ENCODE assay signal across 8 mouse cellular contexts in genomic region chr2:164389499-164389898, GRCm38 (mm10). TPM values are rescaled to one million over a fixed set of nuclear protein-coding genes. Genes with fewer than 3 reads are reported as not detected.
DNase-seq lines count a peak whose midpoint lies in the region; ATAC-seq lines count a peak whose summit lies in the region.

No protein-coding gene starts in this region.

- peak; percentile 79 to 94 for DNase-seq in adrenal gland, adult (ENCODE audit: inconsistent age in 2 of 2, low spot score in 1 of 2)
- DNase-seq in embryo, embryonic 11 days, result peak; percentile 85
- peak; percentile 54 for DNase-seq in gastrocnemius, postnatal 25 days
- peak; percentile 98 for DNase-seq in intestine, embryonic 14.5 days (ENCODE audit: low spot score)
- peak; percentile 87 to 90 for DNase-seq in left cerebral cortex, postnatal 14 days (ENCODE audit: low spot score in 2 of 2)
- DNase-seq in right cerebral cortex, postnatal 10 days (ENCODE audit: low spot score in 2 of 2), result peak; percentile 87 to 92
- peak; percentile 86 for DNase-seq in urinary bladder, postnatal 14 days (ENCODE audit: low spot score)

- H3K4me2 ChIP-seq in intestine, embryonic 14.5 days (ENCODE audit: low read length), result peak overlapping the region; percentile 75

- peaks cover 5% of the 10 kb centered on the region; the same call in 1 of the 2 replicates for H3K9me3 ChIP-seq in intestine, embryonic 14.5 days (ENCODE audit: control insufficient read depth, low read length)

- ATAC-seq in intestine, embryonic 14.5 days (replicated peaks; ENCODE audit: low FRiP score, low TSS enrichment, low read depth), result peak; percentile 52
- peak; percentile 91 for ATAC-seq in megakaryocyte-erythroid progenitor cell, adult 5-6 weeks (replicated peaks; ENCODE audit: low FRiP score, low TSS enrichment, poor library complexity, severe bottlenecking)

- no peaks in the 10 kb centered on the region for H3K36me3 ChIP-seq in intestine, embryonic 14.5 days (ENCODE audit: control insufficient read depth, insufficient read depth, low read length)

- H3K27ac ChIP-seq in intestine, embryonic 14.5 days (ENCODE audit: low read depth), result no peak overlapping the region

- H3K27me3 ChIP-seq in intestine, embryonic 14.5 days (replicated peaks; ENCODE audit: control insufficient read depth, insufficient read depth, low read length), result peaks cover 29% of the 10 kb centered on the region

- peaks cover 9% of the 10 kb centered on the region for H3K4me1 ChIP-seq in intestine, embryonic 14.5 days (replicated peaks; ENCODE audit: control insufficient read depth, insufficient read depth, low read length)

- WGBS in intestine, embryonic 14.5 days, result 1% methylated on average over 30 of the region's 30 CpGs

- peak overlapping the region; percentile 51 for H3K9ac ChIP-seq in intestine, embryonic 14.5 days (ENCODE audit: low read length)

- H3K4me3 ChIP-seq in intestine, embryonic 14.5 days (ENCODE audit: low read depth, low read length), result peak overlapping the region; percentile 43

- intact Hi-C loops in left cerebral cortex, postnatal 14 days (cut with DNase I), result loop anchor here (5.0 kb wide), 2 partner anchors 257 to 287 kb away; no protein-coding TSS in a partner anchor

RNA-seq across cellular contexts. Expression of gene Slpi, which starts 0.6 kb away (rescaled TPM):
- total RNA-seq in gastrocnemius, postnatal 25 days (2021), result not detected
- 0.32 TPM in 1 of 2 replicates, not detected in the other for polyA plus RNA-seq in intestine, embryonic 14.5 days (2014; fragmentation: Nextera tagmentation; extraction: Ambion mirVana)
- total RNA-seq in left cerebral cortex, postnatal 14 days (2021), result not detected
- not detected in 2 replicates for total RNA-seq in megakaryocyte-erythroid progenitor cell, adult 5-6 weeks (2014; fragmentation: Nextera tagmentation)
- not detected in 2 replicates for total RNA-seq in megakaryocyte-erythroid progenitor cell, adult 5-6 weeks (2017)

RNA-seq across cellular contexts. Expression of gene Rbpjl, which starts 13.4 kb away (rescaled TPM):
- total RNA-seq in gastrocnemius, postnatal 25 days (2021), result not detected
- 0.07 and 10.4 TPM in 2 replicates for polyA plus RNA-seq in intestine, embryonic 14.5 days (2014; fragmentation: Nextera tagmentation; extraction: Ambion mirVana)
- under 1 TPM; 0.32 to 0.42 TPM for total RNA-seq in left cerebral cortex, postnatal 14 days (2021)
- total RNA-seq in megakaryocyte-erythroid progenitor cell, adult 5-6 weeks (2014; fragmentation: Nextera tagmentation), result not detected in 2 replicates
- total RNA-seq in megakaryocyte-erythroid progenitor cell, adult 5-6 weeks (2017), result not detected in 2 replicates

RNA-seq across cellular contexts. Expression of gene Matn4, which starts 15.5 kb away (rescaled TPM):
- total RNA-seq in gastrocnemius, postnatal 25 days (2021), result 1 to 10 TPM; 1.0 to 2.3 TPM
- 1.7 and 1.9 TPM in 2 replicates for polyA plus RNA-seq in intestine, embryonic 14.5 days (2014; fragmentation: Nextera tagmentation; extraction: Ambion mirVana)
- total RNA-seq in left cerebral cortex, postnatal 14 days (2021), result 10 to 100 TPM; 13.4 to 15.0 TPM
- not detected in 2 replicates for total RNA-seq in megakaryocyte-erythroid progenitor cell, adult 5-6 weeks (2014; fragmentation: Nextera tagmentation)
- 0.09 TPM in 1 of 2 replicates, not detected in the other for total RNA-seq in megakaryocyte-erythroid progenitor cell, adult 5-6 weeks (2017)

RNA-seq across cellular contexts. Expression of gene Sdc4, which starts 54.2 kb away (rescaled TPM):
- total RNA-seq in gastrocnemius, postnatal 25 days (2021), result 10 to 100 TPM; 28.0 to 62.1 TPM
- 104 and 110 TPM in 2 replicates for polyA plus RNA-seq in intestine, embryonic 14.5 days (2014; fragmentation: Nextera tagmentation; extraction: Ambion mirVana)
- 10 to 100 TPM; 60.0 to 79.0 TPM for total RNA-seq in left cerebral cortex, postnatal 14 days (2021)
- total RNA-seq in megakaryocyte-erythroid progenitor cell, adult 5-6 weeks (2014; fragmentation: Nextera tagmentation), result 1.0 and 5.3 TPM in 2 replicates
- total RNA-seq in megakaryocyte-erythroid progenitor cell, adult 5-6 weeks (2017), result 0.23 and 1.3 TPM in 2 replicates

RNA-seq across cellular contexts. Expression of gene Svs5, which starts 57.0 kb away (rescaled TPM):
- total RNA-seq in gastrocnemius, postnatal 25 days (2021), result not detected
- polyA plus RNA-seq in intestine, embryonic 14.5 days (2014; fragmentation: Nextera tagmentation; extraction: Ambion mirVana), result 0.31 TPM in 1 of 2 replicates, not detected in the other
- total RNA-seq in left cerebral cortex, postnatal 14 days (2021), result not detected
- not detected in 2 replicates for total RNA-seq in megakaryocyte-erythroid progenitor cell, adult 5-6 weeks (2014; fragmentation: Nextera tagmentation)
- total RNA-seq in megakaryocyte-erythroid progenitor cell, adult 5-6 weeks (2017), result not detected in 2 replicates

Comparison
In these comparisons a context has a peak if more than half of its experiments do, and no peak if none do; other contexts are left out.
1. RNA of gene Matn4, which starts 15.5 kb away (total RNA-seq): 13.4 to 15.0 TPM in left cerebral cortex, postnatal 14 days; 1.0 to 2.3 TPM in gastrocnemius, postnatal 25 days and 0.09 TPM in megakaryocyte-erythroid progenitor cell, adult 5-6 weeks; every median in the first group is over 4 times any median in the second.
2. Peak in every context shown above with its lines, with median percentiles within 50 percentile points of each other: DNase-seq.